Mouse (Mus musculus) embryonic fibroblast, embryonic 13.5 days (primary cell): ENCODE data around the gene Apol7a.
"Not testable (repeated sequence)": the region's sequence is repeated elsewhere in the genome, so short reads cannot be mapped to it uniquely, and the experiment has no call there.

Source experiments
- CTCF ChIP-seq: IDR thresholded peaks from 2 replicates; pipeline ENCODE4 v1.5.1; 2011; ENCODE audit warnings: mild to moderate bottlenecking, control low read depth, low read length, moderate library complexity, borderline replicate concordance; ENCODE audit not compliant: insufficient read depth
- POLR2A ChIP-seq: IDR thresholded peaks from 2 replicates; pipeline ENCODE4 v1.6.1; 2011; ENCODE audit warnings: low read depth, mild to moderate bottlenecking, control low read depth, low read length, moderate library complexity

- TF ChIP-seq CTCF, POLR2A: not testable (repeated sequence)
Observed at GRCm38 (mm10) chr15:77428690-77429448, 30.0 kb upstream of the Apol7a start.
